Mouse (Mus musculus): ENCODE results near the gene Mill1. TPM values are rescaled to one million over a fixed set of nuclear protein-coding genes. Genes with fewer than 3 reads are reported as not detected.
"Not testable (repeated sequence)": the region's sequence is repeated elsewhere in the genome, so short reads cannot be mapped to it uniquely, and the experiment has no call there.

Mill1 gene
- not detected for total RNA-seq (2021)
- long read RNA-seq, experiment 1: 0 reads
- long read RNA-seq, experiment 2: 0 reads

GRCm38 (mm10) chr7:18245047-18245446, at the start of gene Mill1:
Gene Mill1 (plus strand): TSS chr7:18245347.
- TF ChIP-seq CTCF (IDR thresholded peaks at IDR 0.05): no peak
- no peak within 1 kb of the TSS for H3K4me3 ChIP-seq
- no peak for DNase-seq
- H3K27ac ChIP-seq: no peak within 1 kb of the TSS
- intact Hi-C loops (cut with DNase I): no loop called here

DNA sequence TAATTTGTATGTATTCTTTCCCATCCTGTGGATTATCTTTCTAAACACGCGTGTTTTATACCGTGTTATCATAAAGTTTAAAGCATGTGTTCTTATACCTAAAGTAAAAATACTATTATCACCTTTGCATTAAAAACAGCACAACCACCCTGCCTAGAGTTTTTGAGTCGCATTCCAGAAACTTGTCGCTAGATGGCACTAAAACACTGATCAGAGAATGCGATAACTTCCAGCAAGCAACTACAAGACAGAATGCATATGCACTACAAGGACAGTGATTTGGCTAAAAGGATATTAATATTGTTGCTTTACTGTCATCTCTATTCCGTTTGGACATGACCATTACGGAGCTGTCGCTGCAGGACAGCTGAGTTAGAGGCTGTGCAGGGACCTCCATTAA, 34.2 kb upstream of the Mill1 start:
- TF ChIP-seq CTCF (IDR thresholded peaks at IDR 0.05): peak; percentile 15; the same call in 1 of the 2 replicates
- H3K27ac ChIP-seq: no peak overlapping the region
- no peak for DNase-seq
- no peak overlapping the region for H3K4me3 ChIP-seq
- intact Hi-C loops (cut with DNase I): no loop called here

- Histone ChIP-seq H3K27ac (no peak overlapping the region), H3K4me3 (no peak overlapping the region)
- intact Hi-C loops (cut with DNase I): no loop called here
- TF ChIP-seq CTCF (IDR thresholded peaks at IDR 0.05): no peak
- DNase-seq: no peak
Observed at GRCm38 (mm10) chr7:18214699-18215098, 30.4 kb upstream of the Mill1 start.

DNA sequence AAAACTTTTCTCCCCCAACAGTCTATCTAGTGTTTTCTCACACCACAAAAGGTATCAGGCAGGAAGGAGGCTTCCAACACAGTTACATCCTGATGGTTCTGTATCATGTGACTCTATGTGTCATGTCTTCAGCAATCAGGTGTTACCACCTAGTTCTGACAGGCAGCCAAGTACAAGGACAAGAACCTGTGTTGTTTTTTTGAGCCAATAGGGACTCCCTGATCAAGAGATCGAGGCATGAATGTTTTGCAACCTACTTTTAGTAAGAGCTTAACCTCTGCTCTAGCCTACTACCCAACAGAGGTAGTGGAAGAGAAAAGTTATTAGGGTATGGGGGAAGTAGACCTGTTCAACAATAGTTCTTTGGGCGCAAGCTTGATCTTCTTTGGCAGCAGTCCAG, 6.6 kb upstream of the Mill1 start:
- Histone ChIP-seq H3K4me3 (no peak overlapping the region), H3K27ac (no peak overlapping the region)
- DNase-seq: no peak
- intact Hi-C loops (cut with DNase I): no loop called here
- no peak for TF ChIP-seq CTCF (IDR thresholded peaks at IDR 0.05)

DNA sequence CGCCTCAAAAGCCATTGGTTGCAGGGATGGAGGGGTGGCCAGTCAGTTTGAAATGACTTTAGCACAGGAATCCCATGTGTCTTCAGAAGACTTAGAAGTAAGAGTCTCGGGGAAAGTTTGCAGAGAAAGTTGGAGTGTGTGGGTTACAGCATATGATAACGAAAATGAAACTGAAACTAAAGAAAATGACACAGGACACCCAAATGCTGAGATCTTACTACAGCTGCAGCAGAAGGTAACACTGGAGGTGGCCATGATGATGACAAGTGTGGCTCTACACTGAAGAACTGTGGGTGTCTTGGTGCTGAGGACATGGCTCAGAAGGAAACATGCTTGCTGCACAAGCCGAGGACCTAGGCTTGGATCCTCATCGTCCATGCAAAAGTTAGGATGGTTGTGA, 3.9 kb upstream of the Mill1 start:
- TF ChIP-seq CTCF (IDR thresholded peaks at IDR 0.05): no peak
- intact Hi-C loops (cut with DNase I): no loop called here
- H3K27ac ChIP-seq: no peak overlapping the region
- H3K4me3 ChIP-seq: no peak overlapping the region
- no peak for DNase-seq

GRCm38 (mm10) chr7:18243959-18244573, 1.1 kb upstream of the Mill1 start:
- H3K27ac ChIP-seq; DNase-seq; intact Hi-C loops (cut with DNase I); H3K4me3 ChIP-seq: not testable (repeated sequence)

DNA sequence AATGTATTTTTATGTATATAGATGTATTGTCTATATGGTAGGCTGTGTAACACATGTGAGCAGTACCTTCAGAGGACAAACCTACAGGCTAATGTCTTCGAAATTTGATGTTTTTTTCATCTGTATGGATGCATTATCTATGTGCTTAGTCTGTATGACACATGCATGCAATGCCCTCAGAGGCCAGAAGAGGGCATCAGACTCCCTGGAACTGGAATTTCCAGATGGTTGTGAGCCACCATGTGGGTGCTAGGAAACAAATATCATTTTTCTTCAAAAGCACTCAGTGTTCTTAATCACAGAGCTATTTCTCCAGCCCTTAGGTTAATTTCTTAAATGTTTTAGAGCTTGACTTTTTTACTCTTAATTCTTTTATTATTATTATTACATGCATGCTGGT, 15.1 kb downstream of the Mill1 start:
- Histone ChIP-seq H3K27ac (no peak overlapping the region), H3K4me3 (no peak overlapping the region)
- DNase-seq: no peak
- no peak for TF ChIP-seq CTCF (IDR thresholded peaks at IDR 0.05)
- intact Hi-C loops (cut with DNase I): no loop called here

- DNase-seq: no peak
- no peak overlapping the region for H3K4me3 ChIP-seq
- intact Hi-C loops (cut with DNase I): no loop called here
- TF ChIP-seq CTCF (IDR thresholded peaks at IDR 0.05): no peak
- H3K27ac ChIP-seq: no peak overlapping the region
Observed at GRCm38 (mm10) chr7:18265089-18265488, 19.9 kb downstream of the Mill1 start.

Other genes with a start within 250 kb of the Mill1 start
- gene Ceacam13, start 235.5 kb upstream of the Mill1 start, total RNA-seq (2021): not detected
- gene Ceacam12, start 179.4 kb upstream of the Mill1 start, total RNA-seq (2021): not detected
- not detected for gene Igfl3, start 68.9 kb upstream of the Mill1 start, total RNA-seq (2021)
- not detected for gene Psg18, start 109.7 kb downstream of the Mill1 start, total RNA-seq (2021)
- not detected for gene Psg28, start 186.7 kb downstream of the Mill1 start, total RNA-seq (2021)
- gene Psg26, start 238.8 kb downstream of the Mill1 start, total RNA-seq (2021): not detected

Measured in gastrocnemius, adult 2 months (tissue).